Mouse (Mus musculus) heart, adult 8-10 months (tissue): Measurements from ENCODE around the gene Plxdc1. TPM values are rescaled to one million over a fixed set of nuclear protein-coding genes. Genes with fewer than 3 reads are reported as not detected.
A peak's percentile ranks its signal among the peaks of the same experiment; 100 is the strongest.

Experiments
- DNase-seq: peaks from one replicate; pipeline ENCODE4 v3.0.0; 2022; ENCODE audit warnings: low spot score
- total RNA-seq, 4 experiments: library from RNA; stranded (reverse); gene quantifications; 2 replicates each; pipeline ENCODE4 v1.2.4; 2022

The Plxdc1 gene
- total RNA-seq, 4 experiments from 2014 or later: 2.7 to 4.5 (median 3.4) TPM

DNA sequence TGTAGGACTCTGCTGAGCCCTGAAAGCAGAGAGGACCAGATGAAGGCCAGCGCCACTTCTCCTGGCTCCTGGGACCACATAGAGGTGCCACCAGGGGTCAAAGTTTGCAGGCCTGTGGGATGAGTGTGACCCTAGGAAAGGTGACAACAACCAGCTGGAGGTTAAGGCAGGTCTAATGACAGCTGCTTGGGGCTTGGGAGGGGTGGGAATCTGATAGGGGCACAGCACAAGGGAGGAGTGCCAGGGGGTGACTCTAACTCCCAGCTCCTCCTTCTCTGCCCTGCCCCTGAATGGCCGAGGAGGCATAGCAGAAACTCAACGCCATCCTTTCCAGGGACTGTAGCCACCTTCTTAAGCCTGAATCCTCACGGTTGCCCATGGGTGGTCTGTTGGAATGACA is 30.6 kb upstream of the Plxdc1 start:
- no peak for DNase-seq

DNA sequence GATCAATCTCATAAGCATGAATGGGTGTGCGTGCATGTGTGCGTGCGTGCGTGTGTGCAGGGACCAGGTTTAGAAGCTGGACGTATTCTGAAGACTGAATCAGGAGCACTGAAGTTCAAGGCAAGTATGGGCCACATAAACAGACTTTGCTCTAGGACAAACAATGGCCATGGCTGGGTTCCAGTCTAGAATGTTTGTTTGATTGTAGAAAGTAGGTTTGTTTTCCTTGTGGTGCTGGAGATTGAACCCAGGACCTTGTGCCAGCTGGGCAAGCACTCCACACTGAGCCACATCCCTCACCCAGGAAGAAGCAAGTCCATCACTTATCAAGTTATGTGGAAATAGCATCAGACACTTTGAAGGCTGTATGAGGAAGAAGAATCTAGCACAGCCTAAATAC is 29.9 kb upstream of the Plxdc1 start:
- DNase-seq: no peak

DNA sequence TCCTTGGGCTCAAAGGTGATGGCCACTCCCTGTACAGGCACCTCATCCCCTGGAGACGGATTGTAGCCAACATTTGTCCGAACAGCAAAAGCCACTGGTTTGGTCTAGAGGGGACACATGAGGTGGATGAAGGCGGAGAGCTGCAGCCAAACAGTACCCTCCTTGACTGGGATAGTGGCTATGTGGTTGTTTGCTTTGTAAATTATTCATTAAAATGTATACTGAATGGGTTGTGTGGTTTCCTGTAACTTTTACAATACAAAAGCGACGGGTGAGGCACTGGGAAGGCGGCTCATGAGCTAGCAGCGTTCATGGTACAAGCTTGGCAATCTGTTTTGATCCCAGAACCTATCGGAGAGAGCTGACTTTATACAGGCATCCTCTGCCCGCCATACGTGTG is 26.6 kb upstream of the Plxdc1 start:
- no peak for DNase-seq

DNA sequence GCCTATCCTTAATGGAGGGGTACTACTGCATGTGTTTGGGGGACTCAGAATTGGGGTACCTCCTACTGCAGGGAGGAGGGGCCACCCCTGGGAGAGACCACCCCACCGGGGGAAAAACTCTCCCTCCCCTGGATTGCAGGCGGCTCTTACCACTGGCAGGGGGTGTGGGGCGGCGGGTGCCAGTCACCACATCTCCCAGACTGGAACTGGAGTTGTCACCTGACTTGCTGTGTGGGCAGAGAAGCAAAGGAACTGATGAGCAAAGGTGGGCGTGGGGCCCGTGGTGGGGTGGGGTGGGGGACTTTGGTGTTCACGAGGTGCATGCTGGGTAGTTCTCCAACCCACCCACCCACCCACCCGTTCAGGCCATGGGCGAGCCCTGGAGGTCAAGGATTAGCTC is 25.5 kb upstream of the Plxdc1 start:
- no peak for DNase-seq

DNA sequence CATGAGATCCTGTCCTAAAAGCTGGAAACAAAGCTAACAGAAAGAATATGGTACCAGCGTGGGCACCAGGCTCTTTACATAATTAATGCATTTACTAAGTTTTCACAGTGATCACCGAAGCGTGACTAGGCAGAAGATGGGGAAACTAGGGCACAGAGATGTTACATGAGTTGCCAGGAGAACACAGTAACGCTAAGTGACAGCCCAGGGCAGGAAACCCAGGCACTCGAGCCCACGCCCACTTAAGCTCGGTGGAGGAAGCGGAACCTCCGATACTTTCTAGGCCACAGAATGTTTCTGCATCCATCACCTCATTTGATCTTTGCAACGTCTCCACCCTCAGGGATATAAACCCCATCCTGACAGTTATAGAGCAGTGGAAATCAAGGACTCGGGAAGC is 21.8 kb upstream of the Plxdc1 start:
- DNase-seq: no peak

DNA sequence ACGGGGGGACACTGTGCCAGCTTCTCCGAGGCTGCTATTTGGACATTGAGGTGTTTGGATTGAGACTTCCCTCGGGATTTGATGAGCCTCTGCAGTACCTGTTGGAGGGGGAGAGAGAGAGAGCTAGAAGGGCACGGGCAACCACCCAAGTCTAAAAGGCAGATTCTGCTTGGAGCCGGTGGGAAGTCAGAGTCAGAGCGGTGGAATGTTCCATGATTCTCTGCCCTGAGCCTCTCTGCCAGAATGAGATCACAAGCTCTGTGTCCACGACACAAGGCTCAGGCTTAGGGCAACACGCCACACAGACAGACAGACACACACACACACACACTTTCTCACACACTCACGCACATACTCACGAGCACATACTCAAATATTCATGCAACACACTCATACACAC is 19.4 kb upstream of the Plxdc1 start:
- peak; percentile 62 for DNase-seq

DNA sequence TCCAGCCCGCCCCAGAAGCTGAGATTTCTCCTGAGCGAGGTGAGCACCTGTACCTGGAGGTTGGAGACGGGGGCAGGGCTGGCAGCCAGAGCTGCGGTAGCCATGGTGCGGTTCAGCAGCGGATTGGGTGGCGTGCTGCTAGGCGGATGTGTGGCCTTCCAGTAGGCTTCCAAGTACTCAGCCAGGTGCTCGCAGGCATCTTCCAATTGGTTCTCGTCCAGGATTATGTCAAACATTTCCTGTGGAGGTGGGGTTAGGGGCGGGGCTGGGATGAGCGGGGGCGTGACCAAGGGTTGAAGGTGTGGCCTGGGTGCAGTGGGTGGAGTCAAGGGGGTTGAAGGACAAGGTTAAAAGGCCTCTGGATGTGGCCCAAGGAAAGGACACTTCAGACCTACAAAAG is 18.8 kb upstream of the Plxdc1 start:
- no peak for DNase-seq

DNA sequence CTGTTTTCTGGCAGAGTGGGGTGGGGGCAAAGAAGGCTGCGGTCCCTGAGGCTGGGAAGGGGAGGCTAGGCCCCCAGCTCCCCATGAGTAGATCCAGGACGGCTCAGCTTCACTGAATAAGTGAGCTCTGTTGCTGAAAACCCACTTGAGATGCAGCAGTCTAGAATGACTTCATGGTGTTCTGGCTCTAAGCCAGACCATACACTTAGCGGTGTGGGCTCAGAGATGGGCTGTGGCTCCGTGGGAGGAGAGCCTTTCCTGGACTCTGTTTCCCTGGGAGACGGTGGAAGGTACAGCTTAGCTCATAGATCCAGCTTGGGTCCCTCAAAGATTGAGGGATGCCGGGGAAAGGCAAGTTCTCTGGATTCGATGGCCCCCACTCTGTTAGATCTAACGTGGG is 17.9 kb upstream of the Plxdc1 start:
- no peak for DNase-seq

DNA sequence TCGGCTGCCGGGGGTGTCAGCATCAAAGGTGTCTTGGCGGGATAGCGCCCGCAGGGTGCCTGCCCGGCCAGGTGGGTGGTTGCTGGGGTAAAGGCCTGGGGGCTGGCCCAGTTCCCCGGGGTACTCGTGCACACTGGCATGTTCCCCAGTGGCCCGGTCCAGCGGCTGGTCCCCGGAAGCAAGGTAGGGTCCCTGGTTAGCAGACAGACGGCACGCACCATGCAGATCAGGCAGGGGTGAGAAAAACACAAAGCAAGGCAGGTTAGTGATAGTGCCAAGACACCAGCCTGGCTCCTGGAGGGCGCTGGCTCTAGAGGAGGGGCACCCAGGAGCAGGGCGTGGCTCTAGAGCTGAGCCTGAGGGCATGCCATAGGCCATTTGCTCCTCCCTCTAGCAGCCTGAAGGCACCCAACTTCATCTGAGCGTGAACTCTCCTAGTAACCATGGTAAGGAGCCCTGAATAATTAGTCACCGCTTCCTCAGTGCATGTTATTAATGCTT is 17.0 kb upstream of the Plxdc1 start:
- no peak for DNase-seq

DNA sequence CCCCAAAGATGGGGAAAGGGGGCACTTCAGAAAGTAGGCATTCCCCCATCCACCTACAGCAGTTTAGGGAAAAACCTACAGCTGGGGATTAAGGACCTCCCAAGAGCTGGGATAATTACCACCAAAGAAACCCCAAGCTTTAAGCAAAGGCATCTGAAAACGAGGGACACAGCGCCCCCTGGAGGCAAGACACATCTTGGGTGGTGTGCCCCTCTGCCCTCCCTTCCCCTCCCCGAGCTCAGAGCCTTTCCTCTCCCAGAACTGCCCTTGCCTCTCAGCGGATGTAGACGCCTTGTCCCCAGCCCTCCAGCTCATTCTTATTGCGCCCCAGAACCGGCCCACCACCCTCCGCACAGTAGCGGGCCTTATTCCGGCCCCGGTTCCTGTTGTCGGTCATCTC is 16.4 kb upstream of the Plxdc1 start:
- peak; percentile 69 for DNase-seq

DNA sequence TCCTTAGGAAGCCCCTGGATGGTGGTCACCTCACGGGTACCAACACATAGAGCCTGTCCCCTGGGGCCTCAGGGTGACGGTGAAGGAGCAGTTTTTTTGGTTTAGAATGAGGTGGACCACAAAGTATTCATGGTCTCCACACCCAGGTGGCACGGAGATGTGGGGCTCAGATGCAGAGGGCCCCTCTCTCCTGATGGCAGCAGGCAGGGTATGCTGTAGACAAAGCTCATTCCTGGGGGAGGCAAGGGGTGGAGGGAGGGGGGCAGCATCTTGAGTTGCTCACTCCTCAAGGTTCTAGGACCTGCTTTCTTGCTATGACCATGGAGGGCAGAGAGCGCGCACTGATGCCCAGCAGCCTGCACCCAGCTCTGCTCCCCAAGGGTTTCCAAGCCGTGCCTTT is 15.7 kb upstream of the Plxdc1 start:
- no peak for DNase-seq

DNA sequence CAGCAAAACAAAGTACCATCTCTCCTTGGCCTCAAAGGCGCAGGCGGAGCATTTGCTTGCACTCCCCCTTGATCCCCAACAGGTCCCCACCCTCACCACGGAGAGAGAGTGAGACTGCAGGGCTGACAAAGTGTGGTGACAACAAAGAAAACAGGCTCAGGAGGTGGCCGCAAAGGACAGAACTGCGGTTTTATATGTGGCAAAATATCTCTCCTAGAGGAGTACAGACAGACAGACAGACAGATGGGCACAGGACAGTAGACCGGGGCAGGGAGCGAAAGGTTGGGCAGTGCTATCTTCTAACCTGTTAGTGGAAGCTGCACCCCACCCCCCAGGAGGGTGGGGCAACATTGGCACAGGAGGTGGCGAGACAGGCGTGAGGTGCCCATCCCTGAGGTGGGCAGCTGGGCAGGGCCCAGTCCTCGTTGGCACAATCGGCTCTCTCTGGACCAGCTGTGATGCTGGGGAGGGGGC is 15.1 kb upstream of the Plxdc1 start:
- no peak for DNase-seq

DNA sequence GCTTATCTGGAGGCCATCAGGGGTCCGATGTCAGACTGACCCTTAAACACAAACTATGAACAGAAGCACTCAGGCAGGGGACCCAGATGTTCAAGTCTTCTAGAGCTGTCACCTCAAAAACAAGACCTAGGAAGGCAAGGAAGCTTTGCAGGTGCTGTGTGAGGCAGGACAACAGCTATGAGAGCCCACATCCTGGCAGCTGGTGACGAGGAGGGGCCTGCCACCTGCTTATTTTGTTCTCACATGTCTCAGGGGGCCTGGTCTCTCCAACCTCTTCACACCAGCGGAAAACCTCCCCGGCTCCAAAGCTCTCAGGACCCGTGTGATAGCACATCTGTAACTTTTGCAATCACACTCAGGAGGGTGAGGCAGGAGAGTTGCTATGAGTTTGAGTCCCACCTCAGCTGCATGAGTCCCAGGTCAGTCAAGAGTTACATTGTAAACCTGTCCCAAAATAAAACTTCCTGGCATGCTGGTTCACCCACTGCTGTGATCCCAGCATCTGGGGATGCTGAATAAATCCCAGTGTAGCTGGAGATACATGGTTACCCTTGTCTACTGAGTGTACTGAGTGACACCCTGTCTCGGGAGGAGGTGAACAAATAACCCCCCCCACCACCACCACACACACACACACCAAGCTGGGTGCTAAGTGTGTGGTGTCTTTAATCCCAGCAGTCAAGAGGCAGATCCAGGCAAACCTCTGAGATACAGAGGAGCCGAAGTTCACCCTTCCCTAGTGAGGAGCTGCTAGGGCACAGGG is 14.3 kb upstream of the Plxdc1 start:
- DNase-seq: no peak

DNA sequence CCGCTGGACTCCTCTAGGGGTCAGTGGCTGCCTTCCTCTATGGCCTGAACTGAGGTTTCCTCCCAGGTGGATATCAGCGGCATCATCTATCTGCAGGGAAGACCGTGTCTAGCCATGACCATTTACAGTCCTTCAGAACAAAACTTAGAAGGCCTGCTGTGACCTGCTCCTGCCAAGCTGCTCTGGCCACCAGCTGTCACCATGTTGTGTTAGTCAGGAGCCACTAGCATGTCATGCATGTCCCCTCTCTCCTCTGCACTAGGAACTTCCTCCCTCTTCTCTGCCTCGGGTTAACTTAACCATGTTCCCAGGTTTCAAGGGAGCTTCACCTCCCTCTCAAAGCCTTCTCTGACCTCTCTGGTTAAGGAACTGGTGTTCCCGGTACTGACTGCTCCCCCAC is 13.5 kb upstream of the Plxdc1 start:
- no peak for DNase-seq

DNA sequence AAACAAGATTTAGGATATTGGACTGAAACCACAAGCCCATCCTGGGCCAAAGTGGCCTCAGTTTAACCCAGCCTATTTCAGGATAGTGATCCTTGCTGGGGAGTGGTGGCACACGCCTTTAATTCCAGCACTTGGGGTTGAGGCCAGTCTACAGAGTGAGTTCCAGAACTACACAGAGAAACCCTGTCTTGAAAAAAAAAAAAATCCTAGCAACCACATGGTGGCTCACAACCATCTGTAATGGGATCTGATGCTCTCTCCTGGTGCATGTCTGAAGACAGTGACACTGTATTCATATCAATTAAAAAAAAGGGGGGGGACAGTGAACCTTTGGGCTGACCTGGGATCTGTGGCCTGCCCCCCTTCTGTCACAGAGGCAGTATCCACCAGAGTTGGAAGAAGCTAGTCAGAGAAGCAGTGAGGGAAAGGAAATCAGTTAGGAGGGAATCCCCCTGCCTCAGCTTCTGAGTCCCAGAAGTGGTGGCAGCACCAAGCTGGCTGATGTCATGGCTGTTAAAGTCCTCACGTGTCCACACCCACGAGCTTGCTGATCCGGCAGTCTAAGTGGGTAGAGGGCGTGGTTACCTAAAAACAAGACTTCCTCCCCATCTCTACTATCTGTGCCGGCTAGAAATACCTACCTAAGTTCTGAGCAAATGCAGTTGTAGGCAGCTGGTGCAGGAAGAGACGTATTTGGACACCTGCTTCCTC is 12.8 kb upstream of the Plxdc1 start:
- no peak for DNase-seq

DNA sequence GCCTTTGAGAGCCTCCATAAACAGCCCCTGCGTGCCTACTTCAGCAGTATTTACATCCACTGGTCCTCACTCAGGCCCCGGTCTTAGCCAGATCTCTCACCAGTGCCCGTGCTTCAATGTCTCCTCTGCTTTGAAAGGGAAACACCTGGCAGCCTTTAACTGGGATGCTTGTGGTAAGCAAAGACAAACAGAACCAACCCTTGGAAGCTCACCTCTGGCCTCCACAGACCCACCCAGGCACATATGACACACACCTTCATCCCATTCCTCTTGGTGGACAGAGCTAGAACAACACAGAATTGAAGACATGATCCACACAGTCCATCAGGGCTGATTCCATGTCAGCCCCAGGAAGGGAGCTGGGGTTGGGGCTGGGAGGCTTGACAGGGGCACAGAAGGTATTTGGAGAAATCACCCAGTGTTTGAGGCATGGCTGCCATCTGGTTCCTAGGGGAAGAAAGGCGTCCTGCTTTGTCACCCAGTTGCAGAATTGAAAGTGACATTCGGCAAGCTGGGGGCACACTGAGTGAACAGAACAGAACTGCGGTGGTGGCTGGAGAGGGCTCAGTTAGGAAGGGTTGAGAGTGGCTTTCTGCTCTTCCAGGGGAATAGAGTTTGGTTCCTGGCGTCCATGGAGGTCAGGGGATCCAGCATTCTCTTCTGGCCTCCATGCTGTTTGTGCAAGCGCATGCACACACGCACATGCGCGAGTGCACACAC is 12.0 kb upstream of the Plxdc1 start:
- no peak for DNase-seq

DNA sequence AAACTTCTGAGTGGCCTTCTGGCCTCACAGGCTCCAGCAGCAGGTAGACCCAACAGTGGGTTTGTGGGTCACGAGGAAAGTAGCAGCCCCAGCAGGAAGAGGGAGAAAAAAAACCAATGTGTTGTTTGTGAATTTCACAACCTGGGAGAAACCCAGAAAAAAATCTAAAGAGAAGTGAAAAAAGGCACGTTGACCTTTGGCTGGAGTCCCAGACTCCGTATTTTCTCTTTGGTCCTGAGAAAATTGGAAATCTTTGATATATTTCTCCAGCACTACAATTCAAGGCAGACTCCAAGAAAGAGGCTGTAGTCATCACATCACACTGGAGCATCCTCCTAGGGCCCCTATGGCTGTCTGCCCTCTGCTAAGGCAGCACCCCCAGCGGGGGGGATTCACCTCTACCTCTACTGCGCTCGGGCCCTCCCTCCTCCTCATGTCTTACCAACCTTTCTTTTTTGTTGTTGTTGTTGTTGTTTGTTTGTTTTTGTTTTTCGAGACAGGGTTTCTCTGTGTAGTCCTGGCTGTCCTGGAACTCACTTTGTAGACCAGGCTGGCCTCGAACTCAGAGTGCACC is 11.2 kb upstream of the Plxdc1 start:
- no peak for DNase-seq

DNA sequence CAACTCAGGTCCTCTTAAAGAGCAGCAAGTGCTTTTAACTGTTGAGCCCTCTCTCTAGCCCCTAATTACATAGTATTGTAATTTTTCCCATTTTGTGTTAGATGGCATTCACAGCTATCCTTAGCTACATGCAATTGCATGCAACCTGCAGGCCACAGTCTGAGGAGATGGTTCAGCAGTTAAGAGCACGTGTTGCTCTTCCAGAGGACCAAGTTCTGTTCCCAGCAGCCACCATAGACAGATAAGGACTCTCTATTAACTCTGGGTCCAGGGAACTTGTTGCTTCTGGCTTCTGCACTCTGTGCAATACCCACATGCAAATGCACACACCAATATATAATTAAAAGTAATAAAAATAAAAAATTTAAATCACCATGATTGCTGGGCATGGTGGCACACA is 10.4 kb upstream of the Plxdc1 start:
- DNase-seq: no peak

DNA sequence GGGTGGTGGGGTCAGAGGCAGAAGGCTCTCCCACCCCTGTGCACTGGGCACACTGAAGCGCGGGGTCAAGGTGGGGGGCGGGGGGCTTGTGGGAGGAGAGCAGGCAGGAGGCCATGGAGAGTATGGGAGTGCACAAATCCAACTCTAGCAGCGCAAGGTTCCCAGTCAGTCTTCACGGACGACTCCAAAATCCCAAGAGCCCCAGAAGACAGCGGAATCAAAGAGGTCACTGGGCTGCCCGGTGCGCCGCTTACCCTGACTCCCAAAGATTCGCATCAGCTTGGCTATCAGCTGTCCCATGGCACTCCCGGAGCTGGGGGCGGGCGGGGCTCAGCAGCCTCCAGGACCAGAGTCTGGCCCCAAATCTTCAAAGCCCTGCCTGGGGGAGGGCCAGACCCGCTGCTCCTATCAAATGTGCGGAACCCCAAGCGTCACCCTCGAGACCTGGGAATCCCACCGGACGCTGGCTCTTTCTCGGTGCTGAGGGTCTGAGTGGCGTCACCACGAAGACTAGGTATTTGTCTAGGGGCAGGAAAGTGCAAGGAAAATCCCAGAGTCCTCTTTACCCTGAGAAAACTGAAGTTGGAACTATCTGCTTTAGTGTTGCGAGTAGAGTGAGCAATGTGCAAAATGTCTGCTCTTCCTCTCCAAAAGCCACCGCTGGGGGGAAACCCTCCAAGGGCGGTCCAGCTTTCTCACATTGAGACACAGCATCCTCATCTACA is 9.5 kb upstream of the Plxdc1 start, which contains the start of gene Arl5c:
Gene Arl5c, minus strand, starts transcription at position 618 of the 725 bp plus-strand sequence.
- DNase-seq: no peak

DNA sequence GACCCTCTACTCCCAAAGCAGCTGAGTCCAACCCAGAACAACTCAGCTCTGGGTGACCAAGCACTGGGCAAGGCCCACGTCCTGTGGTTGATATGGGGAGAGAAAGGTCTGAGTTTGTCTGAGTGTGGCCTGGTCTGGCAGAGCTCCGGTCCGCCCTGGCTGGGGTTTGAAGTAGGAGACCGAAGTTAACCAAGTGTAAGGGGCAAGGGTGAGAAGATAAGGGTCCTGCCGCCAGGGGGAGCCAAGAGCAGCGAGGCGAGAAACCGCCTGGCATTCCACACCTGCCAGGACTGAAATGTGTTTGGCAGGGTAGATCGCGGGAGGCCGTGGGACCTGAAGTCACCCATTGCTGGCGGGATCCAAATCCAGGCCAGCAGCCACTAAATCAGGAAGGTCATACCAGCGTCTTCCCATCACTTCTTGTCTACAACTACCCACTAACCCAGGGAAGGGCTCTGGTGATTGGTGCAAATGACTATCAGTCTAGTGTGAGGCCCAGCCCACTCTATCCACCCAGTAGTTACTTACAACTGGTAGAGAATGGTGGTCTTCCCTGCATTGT is 8.4 kb upstream of the Plxdc1 start:
- peak; percentile 78 for DNase-seq

DNA sequence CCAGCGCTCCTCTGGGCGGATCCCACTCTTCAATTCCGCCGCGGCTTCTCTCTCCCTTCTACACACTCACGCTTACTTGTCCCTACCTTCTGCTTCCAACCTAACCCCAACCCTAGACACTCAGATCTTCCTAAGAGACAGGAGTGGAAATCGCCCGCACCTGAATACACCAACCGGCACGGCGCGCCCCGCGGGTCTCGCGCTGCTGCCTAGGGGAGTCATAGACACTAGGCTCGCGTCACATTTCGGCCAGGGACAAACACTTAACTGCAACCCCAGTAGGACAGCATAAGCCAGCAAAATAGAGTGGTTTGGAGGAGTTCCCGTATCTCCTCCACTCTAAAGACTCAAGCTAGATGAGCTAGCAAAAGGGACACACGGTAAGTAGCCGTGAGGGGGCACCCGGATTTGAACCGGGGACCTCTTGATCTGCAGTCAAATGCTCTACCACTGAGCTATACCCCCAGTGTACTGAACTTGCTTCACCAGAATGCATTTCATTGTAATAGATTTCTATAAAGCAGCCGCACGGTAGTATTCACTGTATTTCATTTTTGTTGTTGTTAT is 2.4 kb upstream of the Plxdc1 start:
- peak; percentile 94 for DNase-seq
